Mouse (Mus musculus): ENCODE measurements around the gene Hnrnpr. TPM values are rescaled to one million over a fixed set of nuclear protein-coding genes. Genes with fewer than 3 reads are reported as not detected.

The Hnrnpr gene
- polyA plus RNA-seq, 1 experiment = not detected

- no peak overlapping the region for H3K27ac ChIP-seq (ENCODE audit: insufficient read depth, low read depth, low read length)
- H3K4me1 ChIP-seq (ENCODE audit: control insufficient read depth, insufficient read depth, low read length) = peaks cover 4% of the 10 kb centered on the region; the same call in 1 of the 2 replicates
- TF ChIP-seq CTCF (IDR thresholded peaks at IDR 0.05; ENCODE audit: insufficient read depth, low read depth, low read length) = no peak
- TF ChIP-seq POLR2A (IDR thresholded peaks at IDR 0.05; ENCODE audit: insufficient read depth, low read depth, low read length) = no peak
- no peak overlapping the region for H3K4me3 ChIP-seq (ENCODE audit: insufficient read depth, low read depth, low read length)
- WGBS = 39% methylated on average over 11 of the region's 11 CpGs
Measured at GRCm38 (mm10) chr4:136387261-136387660, 76.5 kb downstream of the Hnrnpr start.

- no peak for TF ChIP-seq CTCF (IDR thresholded peaks at IDR 0.05; ENCODE audit: insufficient read depth, low read depth, low read length)
- TF ChIP-seq POLR2A (IDR thresholded peaks at IDR 0.05; ENCODE audit: insufficient read depth, low read depth, low read length) = no peak
- Histone ChIP-seq H3K4me3 (ENCODE audit: insufficient read depth, low read depth, low read length) (no peak overlapping the region), H3K27ac (ENCODE audit: insufficient read depth, low read depth, low read length) (no peak overlapping the region), H3K4me1 (ENCODE audit: control insufficient read depth, insufficient read depth, low read length) (no peaks in the 10 kb centered on the region)
- WGBS = 92% methylated on average over 10 of the region's 10 CpGs
Measured at GRCm38 (mm10) chr4:136401806-136402205, 91.1 kb downstream of the Hnrnpr start.

GRCm38 (mm10) chr4:136407831-136408230, 97.1 kb downstream of the Hnrnpr start:
- H3K27ac ChIP-seq (ENCODE audit: insufficient read depth, low read depth, low read length) = no peak overlapping the region
- TF ChIP-seq CTCF (IDR thresholded peaks at IDR 0.05; ENCODE audit: insufficient read depth, low read depth, low read length) = no peak
- TF ChIP-seq POLR2A (IDR thresholded peaks at IDR 0.05; ENCODE audit: insufficient read depth, low read depth, low read length) = no peak
- no peaks in the 10 kb centered on the region; the same call in 1 of the 2 replicates for H3K4me1 ChIP-seq (ENCODE audit: control insufficient read depth, insufficient read depth, low read length)
- H3K4me3 ChIP-seq (ENCODE audit: insufficient read depth, low read depth, low read length) = no peak overlapping the region
- WGBS = 36% methylated on average over 11 of the region's 11 CpGs

Other genes with a start within 250 kb of the Hnrnpr start
- not detected in 2 replicates for gene Id3, start 167.4 kb upstream of the Hnrnpr start, polyA plus RNA-seq (2012; ENCODE audit: insufficient read depth, insufficient read length, low replicate concordance, missing spikeins)
- gene E2f2, start 138.5 kb upstream of the Hnrnpr start, polyA plus RNA-seq (2012; ENCODE audit: insufficient read depth, insufficient read length, low replicate concordance, missing spikeins) = 129 TPM in 1 of 2 replicates, not detected in the other
- not detected in 2 replicates for gene Asap3, start 104.6 kb upstream of the Hnrnpr start, polyA plus RNA-seq (2012; ENCODE audit: insufficient read depth, insufficient read length, low replicate concordance, missing spikeins)
- gene Tcea3, start 63.2 kb upstream of the Hnrnpr start, polyA plus RNA-seq (2012; ENCODE audit: insufficient read depth, insufficient read length, low replicate concordance, missing spikeins) = not detected in 2 replicates
- gene Zfp46, start 26.3 kb upstream of the Hnrnpr start, polyA plus RNA-seq (2012; ENCODE audit: insufficient read depth, insufficient read length, low replicate concordance, missing spikeins) = not detected in 2 replicates
- not detected in 2 replicates for gene Htr1d, start 112.6 kb downstream of the Hnrnpr start, polyA plus RNA-seq (2012; ENCODE audit: insufficient read depth, insufficient read length, low replicate concordance, missing spikeins)
- gene 6030445D17Rik, start 151.3 kb downstream of the Hnrnpr start, polyA plus RNA-seq (2012; ENCODE audit: insufficient read depth, insufficient read length, low replicate concordance, missing spikeins) = not detected in 2 replicates
- gene Luzp1, start 158.8 kb downstream of the Hnrnpr start, polyA plus RNA-seq (2012; ENCODE audit: insufficient read depth, insufficient read length, low replicate concordance, missing spikeins) = not detected in 2 replicates